Mouse (Mus musculus): Measurements from ENCODE around the gene Ppm1l. TPM values are rescaled to one million over a fixed set of nuclear protein-coding genes. Genes with fewer than 3 reads are reported as not detected.

The Ppm1l gene
- total RNA-seq, 1 experiment from 2014 or later, result 4.9 TPM

- no peak for ATAC-seq (ENCODE audit: extremely low read depth, insufficient number of reproducible peaks, low FRiP score, poor library complexity, severe bottlenecking)
These were observed 7.3 kb downstream of the Ppm1l start for GRCm38 (mm10) chr3:69323982-69324381.

DNA sequence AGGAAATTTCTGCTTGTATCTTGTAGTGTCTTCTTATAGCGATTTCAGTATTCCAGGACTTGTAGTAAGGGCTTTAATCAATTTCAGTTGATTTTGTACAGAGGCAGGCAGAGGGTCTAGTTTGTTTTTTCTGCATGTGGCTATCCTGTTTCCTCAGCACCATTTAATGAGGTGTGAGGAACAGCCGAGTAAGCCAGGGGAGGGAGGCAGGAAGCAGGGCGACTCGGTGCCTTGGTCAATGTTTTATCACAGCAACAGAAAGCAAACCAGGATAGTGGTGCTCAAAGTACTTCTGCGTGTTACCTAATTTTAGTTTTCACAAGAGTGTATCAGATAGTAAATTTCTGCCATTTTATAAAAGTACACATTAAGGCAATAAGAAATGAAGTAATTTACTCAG, 13.2 kb downstream of the Ppm1l start:
- no peak for ATAC-seq (ENCODE audit: extremely low read depth, insufficient number of reproducible peaks, low FRiP score, poor library complexity, severe bottlenecking)

- no peak for ATAC-seq (ENCODE audit: extremely low read depth, insufficient number of reproducible peaks, low FRiP score, poor library complexity, severe bottlenecking)
These were observed 17.2 kb downstream of the Ppm1l start for GRCm38 (mm10) chr3:69333819-69334218.

GRCm38 (mm10) chr3:69340486-69340885, 23.8 kb downstream of the Ppm1l start:
- ATAC-seq (ENCODE audit: extremely low read depth, insufficient number of reproducible peaks, low FRiP score, poor library complexity, severe bottlenecking), result no peak

GRCm38 (mm10) chr3:69340971-69341370, 24.3 kb downstream of the Ppm1l start:
- no peak for ATAC-seq (ENCODE audit: extremely low read depth, insufficient number of reproducible peaks, low FRiP score, poor library complexity, severe bottlenecking)

DNA sequence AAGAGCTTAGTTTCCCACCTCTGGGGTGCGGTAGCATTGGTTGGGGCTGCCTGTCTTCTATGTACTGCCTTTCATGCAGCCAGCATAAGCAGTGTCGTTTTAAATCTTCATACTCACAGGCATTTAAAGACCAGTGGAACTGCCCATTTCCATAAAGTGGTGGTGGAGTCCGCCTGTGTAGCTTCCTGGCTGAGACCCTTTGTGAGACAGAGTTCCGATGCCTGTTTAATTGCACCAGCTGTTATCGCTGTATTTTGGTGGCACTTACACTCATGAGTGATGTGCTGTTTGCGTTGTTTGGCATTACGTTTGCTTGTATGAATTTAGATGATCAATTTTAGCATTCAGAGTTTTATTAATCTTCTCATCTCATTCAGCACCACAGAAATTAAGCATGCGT, 24.9 kb downstream of the Ppm1l start:
- no peak for ATAC-seq (ENCODE audit: extremely low read depth, insufficient number of reproducible peaks, low FRiP score, poor library complexity, severe bottlenecking)

GRCm38 (mm10) chr3:69342247-69342921, 25.7 kb downstream of the Ppm1l start:
- ATAC-seq (ENCODE audit: extremely low read depth, insufficient number of reproducible peaks, low FRiP score, poor library complexity, severe bottlenecking), result no peak

GRCm38 (mm10) chr3:69343124-69343523, 26.5 kb downstream of the Ppm1l start:
- ATAC-seq (ENCODE audit: extremely low read depth, insufficient number of reproducible peaks, low FRiP score, poor library complexity, severe bottlenecking), result no peak

- ATAC-seq (ENCODE audit: extremely low read depth, insufficient number of reproducible peaks, low FRiP score, poor library complexity, severe bottlenecking), result no peak
These were observed 29.9 kb downstream of the Ppm1l start for GRCm38 (mm10) chr3:69346514-69346913.

GRCm38 (mm10) chr3:69348197-69348920, 31.7 kb downstream of the Ppm1l start:
- no peak for ATAC-seq (ENCODE audit: extremely low read depth, insufficient number of reproducible peaks, low FRiP score, poor library complexity, severe bottlenecking)

DNA sequence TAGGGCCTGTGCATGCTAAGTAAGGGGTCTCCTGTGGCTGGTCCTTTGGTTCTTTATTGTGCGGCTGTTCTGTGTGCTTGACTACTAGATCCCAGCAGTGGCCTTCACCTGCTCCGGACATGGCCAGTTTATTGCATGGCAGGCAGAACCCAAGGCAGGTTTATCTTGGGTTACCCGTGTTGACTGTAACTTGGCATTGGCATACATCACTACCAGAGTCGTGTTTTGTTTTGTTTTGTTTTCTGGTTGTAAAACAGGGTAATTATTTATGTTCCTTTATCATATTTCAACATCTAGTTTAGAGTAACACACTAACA, 32.2 kb downstream of the Ppm1l start:
- ATAC-seq (ENCODE audit: extremely low read depth, insufficient number of reproducible peaks, low FRiP score, poor library complexity, severe bottlenecking), result no peak

GRCm38 (mm10) chr3:69349973-69350372, 33.3 kb downstream of the Ppm1l start:
- no peak for ATAC-seq (ENCODE audit: extremely low read depth, insufficient number of reproducible peaks, low FRiP score, poor library complexity, severe bottlenecking)

- ATAC-seq (ENCODE audit: extremely low read depth, insufficient number of reproducible peaks, low FRiP score, poor library complexity, severe bottlenecking), result no peak
These were observed 35.5 kb downstream of the Ppm1l start for GRCm38 (mm10) chr3:69352194-69352593.

- ATAC-seq (ENCODE audit: extremely low read depth, insufficient number of reproducible peaks, low FRiP score, poor library complexity, severe bottlenecking), result no peak
These were observed 38.0 kb downstream of the Ppm1l start for GRCm38 (mm10) chr3:69354681-69355080.

- no peak for ATAC-seq (ENCODE audit: extremely low read depth, insufficient number of reproducible peaks, low FRiP score, poor library complexity, severe bottlenecking)
These were observed 39.5 kb downstream of the Ppm1l start for GRCm38 (mm10) chr3:69356078-69356665.

- no peak for ATAC-seq (ENCODE audit: extremely low read depth, insufficient number of reproducible peaks, low FRiP score, poor library complexity, severe bottlenecking)
These were observed 40.1 kb downstream of the Ppm1l start for GRCm38 (mm10) chr3:69356781-69357180.

- no peak for ATAC-seq (ENCODE audit: extremely low read depth, insufficient number of reproducible peaks, low FRiP score, poor library complexity, severe bottlenecking)
These were observed 41.4 kb downstream of the Ppm1l start for GRCm38 (mm10) chr3:69357897-69358619.

- ATAC-seq (ENCODE audit: extremely low read depth, insufficient number of reproducible peaks, low FRiP score, poor library complexity, severe bottlenecking), result no peak
These were observed 41.9 kb downstream of the Ppm1l start for GRCm38 (mm10) chr3:69358620-69358964.

DNA sequence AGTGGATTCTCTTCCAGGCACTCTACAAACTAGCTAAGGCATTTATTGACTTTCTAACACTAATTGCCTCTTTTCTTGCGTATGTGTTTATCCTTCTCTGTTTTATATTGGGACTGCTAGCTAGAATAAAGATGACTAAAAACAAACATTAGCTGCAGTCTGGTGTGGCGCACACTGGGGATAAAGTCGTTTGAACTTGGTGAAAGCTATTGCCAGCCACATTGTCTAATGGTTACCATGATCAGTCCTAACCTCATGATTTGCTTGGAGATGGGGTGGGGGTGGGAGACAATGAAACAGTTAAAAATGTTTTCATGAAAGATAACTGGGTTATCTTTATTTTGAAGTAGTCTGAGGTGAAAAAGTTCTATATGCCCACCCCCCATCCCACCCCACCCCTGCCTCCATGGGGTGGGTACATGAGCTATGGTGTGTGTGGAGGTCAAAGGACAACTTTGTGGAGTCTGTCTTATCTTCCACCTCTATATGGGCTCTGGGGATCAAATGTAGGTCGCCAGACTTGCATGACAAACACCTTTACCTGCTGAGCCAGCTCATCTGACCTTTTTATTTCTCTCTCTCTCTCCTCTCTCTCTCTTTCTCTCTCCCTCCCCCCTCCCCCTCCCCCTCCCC, 43.7 kb downstream of the Ppm1l start:
- no peak for ATAC-seq (ENCODE audit: extremely low read depth, insufficient number of reproducible peaks, low FRiP score, poor library complexity, severe bottlenecking)
